Mouse (Mus musculus): ENCODE results near the gene Ubp1.

DNA sequence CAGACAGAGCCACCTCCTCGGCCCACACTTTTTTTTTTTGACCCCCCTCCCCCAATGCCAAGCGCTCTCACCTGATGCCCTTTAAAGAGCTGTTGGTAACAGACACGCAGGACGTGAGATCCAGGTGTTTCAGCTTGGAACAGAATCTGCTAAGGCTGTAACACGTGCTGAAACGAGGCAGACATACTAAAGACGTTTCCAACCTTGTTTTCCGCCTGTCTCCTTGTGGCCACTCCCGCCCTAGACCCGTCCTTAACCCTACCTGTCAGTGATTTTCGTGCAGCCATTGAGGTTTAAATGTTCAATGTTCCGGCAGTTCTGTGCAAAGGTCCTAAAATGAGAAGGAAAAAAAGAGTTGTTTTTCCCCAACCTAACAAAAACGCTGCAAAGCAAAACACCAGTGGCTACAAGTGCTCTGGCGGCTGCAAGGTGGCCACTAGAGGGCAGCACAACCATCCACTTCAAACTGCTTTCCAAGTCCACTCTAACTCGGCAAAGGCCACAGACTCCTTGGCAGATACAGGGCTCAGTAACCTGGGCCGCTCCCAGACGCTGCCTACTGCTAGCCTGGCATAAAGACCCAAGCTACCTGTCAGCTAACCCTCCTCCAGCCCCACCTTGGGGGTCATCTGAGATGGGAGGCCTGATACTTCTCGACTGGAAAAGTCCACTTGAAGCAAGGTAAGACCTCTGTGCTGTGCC, 60.0 kb downstream of the Ubp1 start:
- TF ChIP-seq EP300 (IDR thresholded peaks at IDR 0.05; ENCODE audit: low read depth): no peak
- TF ChIP-seq CTCF (IDR thresholded peaks at IDR 0.05; ENCODE audit: low read depth): peak; percentile 81
